Mouse (Mus musculus) heart, embryonic 13.5 days (tissue): ENCODE results near the gene Nubpl. TPM values are rescaled to one million over a fixed set of nuclear protein-coding genes. Genes with fewer than 3 reads are reported as not detected.

ENCODE experiments used
- ATAC-seq: fragments of 200-750 bp; cut with Nextera tagmentation; 2 replicates; pipeline ENCODE4 v1.8.0; 2017; ENCODE audit warnings: moderate TSS enrichment; ENCODE audit not compliant: insufficient number of reproducible peaks, low FRiP score, low TSS enrichment; ENCODE audit errors: extremely low read depth
- H3K27ac ChIP-seq: fragments of 300-500 bp; sonication (generic); replicated peaks from 2 replicates; pipeline ENCODE4 v1.5.1; 2015; ENCODE audit warnings: moderate library complexity, mild to moderate bottlenecking, inconsistent platforms
- H3K27me3 ChIP-seq: fragments of 300-500 bp; sonication (generic); replicated peaks from 2 replicates; pipeline ENCODE4 v1.6.1; 2015; ENCODE audit warnings: mild to moderate bottlenecking, inconsistent platforms
- H3K36me3 ChIP-seq: fragments of 300-500 bp; sonication (generic); 2 replicates; pipeline ENCODE4 v1.6.1; 2015; ENCODE audit warnings: mild to moderate bottlenecking, inconsistent platforms
- H3K4me1 ChIP-seq: fragments of 300-500 bp; sonication (generic); 2 replicates; pipeline ENCODE4 v1.6.1; 2015; ENCODE audit warnings: inconsistent platforms
- H3K4me2 ChIP-seq: fragments of 300-500 bp; sonication (generic); 2 replicates; pipeline ENCODE4 v1.6.1; 2015; ENCODE audit warnings: inconsistent platforms, mild to moderate bottlenecking, moderate library complexity
- H3K4me3 ChIP-seq: fragments of 300-500 bp; sonication (generic); 2 replicates; pipeline ENCODE4 v1.5.1; 2015; ENCODE audit warnings: moderate library complexity, mild to moderate bottlenecking, inconsistent platforms
- H3K9ac ChIP-seq: fragments of 300-500 bp; sonication (generic); 2 replicates; pipeline ENCODE4 v1.6.1; 2015; ENCODE audit warnings: inconsistent platforms, mild to moderate bottlenecking, moderate library complexity
- H3K9me3 ChIP-seq: fragments of 300-500 bp; sonication (generic); 2 replicates; pipeline ENCODE4 v1.6.1; 2016; ENCODE audit warnings: inconsistent platforms
- WGBS: fragments of 180-500 bp; shearing (Covaris S2); methylation state at CpG from one replicate; pipeline ENCODE4 v1.1.7; 2015; ENCODE audit warnings: mixed read lengths; 5-methylcytosine and 5-hydroxymethylcytosine counted together
- polyA plus RNA-seq: library from polyadenylated mRNA; unstranded; fragments of >200 nt; fragmentation: Nextera tagmentation; extraction: Ambion mirVana; gene quantifications from 2 replicates; pipeline ENCODE4 v1.2.1, GENCODE M21; 2015

Nubpl gene
- polyA plus RNA-seq, 1 experiment from 2014 or later, result 9.4 TPM

- ATAC-seq, result no peak
- no peaks in the 10 kb centered on the region for H3K9me3 ChIP-seq
- H3K4me3 ChIP-seq, result no peak overlapping the region
- 83% methylated on average over 9 of the region's 9 CpGs for WGBS
- H3K36me3 ChIP-seq, result no peaks in the 10 kb centered on the region
- no peak overlapping the region for H3K4me2 ChIP-seq
- H3K27ac ChIP-seq, result no peak overlapping the region
- no peaks in the 10 kb centered on the region for H3K27me3 ChIP-seq
- H3K4me1 ChIP-seq, result no peaks in the 10 kb centered on the region
- no peak overlapping the region for H3K9ac ChIP-seq
These were observed 149.9 kb downstream of the Nubpl start for GRCm38 (mm10) chr12:52247438-52247837.

- H3K4me2 ChIP-seq, result no peak overlapping the region
- no peaks in the 10 kb centered on the region for H3K4me1 ChIP-seq
- no peaks in the 10 kb centered on the region for H3K36me3 ChIP-seq
- no peak for ATAC-seq
- no peak overlapping the region for H3K9ac ChIP-seq
- WGBS, result 76% methylated on average over 2 of the region's 2 CpGs
- H3K27me3 ChIP-seq, result no peaks in the 10 kb centered on the region
- H3K27ac ChIP-seq, result no peak overlapping the region
- no peaks in the 10 kb centered on the region for H3K9me3 ChIP-seq
- no peak overlapping the region for H3K4me3 ChIP-seq
These were observed 151.0 kb downstream of the Nubpl start for GRCm38 (mm10) chr12:52248531-52248930.

- no peak overlapping the region for H3K4me3 ChIP-seq
- no peaks in the 10 kb centered on the region for H3K9me3 ChIP-seq
- H3K36me3 ChIP-seq, result no peaks in the 10 kb centered on the region
- H3K27ac ChIP-seq, result no peak overlapping the region
- ATAC-seq, result no peak
- H3K4me1 ChIP-seq, result no peaks in the 10 kb centered on the region
- H3K9ac ChIP-seq, result no peak overlapping the region
- H3K4me2 ChIP-seq, result no peak overlapping the region
- no peaks in the 10 kb centered on the region for H3K27me3 ChIP-seq
- 70% methylated on average over 5 of the region's 5 CpGs for WGBS
These were observed 156.6 kb downstream of the Nubpl start for GRCm38 (mm10) chr12:52254089-52254488.

- H3K9me3 ChIP-seq, result no peaks in the 10 kb centered on the region
- H3K4me3 ChIP-seq, result no peak overlapping the region
- H3K4me2 ChIP-seq, result no peak overlapping the region
- no peak overlapping the region for H3K9ac ChIP-seq
- no peaks in the 10 kb centered on the region for H3K27me3 ChIP-seq
- WGBS, result 74% methylated on average over 2 of the region's 2 CpGs
- H3K36me3 ChIP-seq, result no peaks in the 10 kb centered on the region
- H3K27ac ChIP-seq, result no peak overlapping the region
- peaks cover 21% of the 10 kb centered on the region for H3K4me1 ChIP-seq
- ATAC-seq, result no peak
These were observed 170.6 kb downstream of the Nubpl start for GRCm38 (mm10) chr12:52268131-52268530.

- Histone ChIP-seq H3K4me1 (peaks cover 25% of the 10 kb centered on the region), H3K4me2 (0 out of 2 replicates have a peak overlapping the region, but pooled peaks have one; percentile 1), H3K36me3 (no peaks in the 10 kb centered on the region), H3K27me3 (no peaks in the 10 kb centered on the region), H3K27ac (peak overlapping the region; percentile 54), H3K9me3 (no peaks in the 10 kb centered on the region), H3K4me3 (no peak overlapping the region), H3K9ac (no peak overlapping the region)
- WGBS, result 15% methylated on average over 1 of the region's 1 CpGs
- no peak for ATAC-seq
These were observed 175.3 kb downstream of the Nubpl start for GRCm38 (mm10) chr12:52272828-52273227.

- Histone ChIP-seq H3K9me3 (no peaks in the 10 kb centered on the region), H3K4me1 (peaks cover 25% of the 10 kb centered on the region), H3K4me2 (no peak overlapping the region), H3K4me3 (no peak overlapping the region), H3K27ac (no peak overlapping the region), H3K9ac (no peak overlapping the region), H3K36me3 (no peaks in the 10 kb centered on the region), H3K27me3 (no peaks in the 10 kb centered on the region)
- WGBS, result 19% methylated on average over 1 of the region's 1 CpGs
- ATAC-seq, result no peak
These were observed 178.8 kb downstream of the Nubpl start for GRCm38 (mm10) chr12:52276320-52276719.

- Histone ChIP-seq H3K27me3 (no peaks in the 10 kb centered on the region), H3K4me2 (no peak overlapping the region), H3K36me3 (no peaks in the 10 kb centered on the region), H3K4me3 (no peak overlapping the region), H3K9ac (no peak overlapping the region), H3K27ac (no peak overlapping the region), H3K4me1 (peaks cover 2% of the 10 kb centered on the region; the same call in 1 of the 2 replicates), H3K9me3 (no peaks in the 10 kb centered on the region)
- ATAC-seq, result no peak
- 78% methylated on average over 1 of the region's 1 CpGs for WGBS
These were observed 183.7 kb downstream of the Nubpl start for GRCm38 (mm10) chr12:52281232-52281631.

GRCm38 (mm10) chr12:52284471-52284870 lies 186.9 kb downstream of the Nubpl start:
- Histone ChIP-seq H3K4me1 (peaks cover 19% of the 10 kb centered on the region), H3K9ac (no peak overlapping the region), H3K36me3 (no peaks in the 10 kb centered on the region), H3K9me3 (no peaks in the 10 kb centered on the region), H3K27me3 (no peaks in the 10 kb centered on the region), H3K4me2 (no peak overlapping the region), H3K4me3 (no peak overlapping the region), H3K27ac (no peak overlapping the region)
- no peak for ATAC-seq

GRCm38 (mm10) chr12:52286802-52287201 lies 189.3 kb downstream of the Nubpl start:
- Histone ChIP-seq H3K27me3 (no peaks in the 10 kb centered on the region), H3K27ac (no peak overlapping the region), H3K4me1 (peaks cover 27% of the 10 kb centered on the region), H3K4me3 (no peak overlapping the region), H3K4me2 (no peak overlapping the region), H3K9ac (no peak overlapping the region), H3K36me3 (no peaks in the 10 kb centered on the region), H3K9me3 (no peaks in the 10 kb centered on the region)
- no peak for ATAC-seq
- WGBS, result 86% methylated on average over 3 of the region's 3 CpGs

GRCm38 (mm10) chr12:52288537-52288936 lies 191.0 kb downstream of the Nubpl start:
- Histone ChIP-seq H3K4me2 (no peak overlapping the region), H3K4me1 (peaks cover 27% of the 10 kb centered on the region), H3K27ac (peak overlapping the region; percentile 62; the same call in 1 of the 2 replicates), H3K36me3 (no peaks in the 10 kb centered on the region), H3K27me3 (no peaks in the 10 kb centered on the region), H3K9ac (no peak overlapping the region), H3K4me3 (no peak overlapping the region), H3K9me3 (no peaks in the 10 kb centered on the region)
- 31% methylated on average over 4 of the region's 4 CpGs for WGBS
- no peak for ATAC-seq

GRCm38 (mm10) chr12:52288941-52289567 lies 191.5 kb downstream of the Nubpl start:
- 59% methylated on average over 11 of the region's 11 CpGs for WGBS
- Histone ChIP-seq H3K4me3 (no peak overlapping the region), H3K36me3 (no peaks in the 10 kb centered on the region), H3K4me2 (no peak overlapping the region), H3K9ac (no peak overlapping the region), H3K27ac (peak overlapping the region; percentile 62), H3K27me3 (no peaks in the 10 kb centered on the region), H3K4me1 (peaks cover 27% of the 10 kb centered on the region), H3K9me3 (no peaks in the 10 kb centered on the region)
- ATAC-seq, result no peak

GRCm38 (mm10) chr12:52289594-52289993 lies 192.1 kb downstream of the Nubpl start:
- H3K9ac ChIP-seq, result no peak overlapping the region
- WGBS, result 73% methylated on average over 10 of the region's 10 CpGs
- H3K4me3 ChIP-seq, result no peak overlapping the region
- H3K27ac ChIP-seq, result no peak overlapping the region
- no peak for ATAC-seq
- H3K27me3 ChIP-seq, result no peaks in the 10 kb centered on the region
- no peaks in the 10 kb centered on the region for H3K9me3 ChIP-seq
- H3K36me3 ChIP-seq, result no peaks in the 10 kb centered on the region
- H3K4me2 ChIP-seq, result no peak overlapping the region
- peaks cover 27% of the 10 kb centered on the region for H3K4me1 ChIP-seq
